Mouse (Mus musculus): ENCODE data around the gene Csnk2a1. TPM values are rescaled to one million over a fixed set of nuclear protein-coding genes. Genes with fewer than 3 reads are reported as not detected.

Csnk2a1 gene
- polyA plus RNA-seq, 1 experiment from 2014 or later = 62.4 TPM

GRCm38 (mm10) chr2:152323971-152324370, 97.3 kb downstream of the Csnk2a1 start:
- Histone ChIP-seq H3K27me3 (replicated peaks; ENCODE audit: insufficient read depth, low read length) (no peaks in the 10 kb centered on the region), H3K4me2 (replicated peaks; ENCODE audit: low read depth, low read length) (no peak overlapping the region), H3K4me3 (ENCODE audit: low read depth, low read length) (no peak overlapping the region), H3K36me3 (ENCODE audit: insufficient read depth, low read length) (peaks cover 37% of the 10 kb centered on the region), H3K27ac (ENCODE audit: low read length) (no peak overlapping the region), H3K9me3 (ENCODE audit: low read length) (no peaks in the 10 kb centered on the region), H3K9ac (replicated peaks; ENCODE audit: low read depth) (no peak overlapping the region), H3K4me1 (ENCODE audit: insufficient read depth, low read depth, low read length) (no peaks in the 10 kb centered on the region)
- ATAC-seq (no peak), DNase-seq (ENCODE audit: low spot score) (no peak)
- TF ChIP-seq EP300 (IDR thresholded peaks at IDR 0.05) = no peak
- no peak for TF ChIP-seq CTCF (IDR thresholded peaks at IDR 0.05)
- 95% methylated on average over 14 of the region's 14 CpGs for WGBS

- Histone ChIP-seq H3K27ac (ENCODE audit: low read length) (no peak overlapping the region), H3K27me3 (replicated peaks; ENCODE audit: insufficient read depth, low read length) (no peaks in the 10 kb centered on the region), H3K36me3 (ENCODE audit: insufficient read depth, low read length) (peaks cover 34% of the 10 kb centered on the region), H3K9ac (replicated peaks; ENCODE audit: low read depth) (no peak overlapping the region), H3K9me3 (ENCODE audit: low read length) (no peaks in the 10 kb centered on the region), H3K4me2 (replicated peaks; ENCODE audit: low read depth, low read length) (no peak overlapping the region), H3K4me3 (ENCODE audit: low read depth, low read length) (no peak overlapping the region), H3K4me1 (ENCODE audit: insufficient read depth, low read depth, low read length) (no peaks in the 10 kb centered on the region)
- WGBS = 81% methylated on average over 3 of the region's 3 CpGs
- no peak for DNase-seq (ENCODE audit: low spot score)
- TF ChIP-seq CTCF (IDR thresholded peaks at IDR 0.05) (no peak), EP300 (IDR thresholded peaks at IDR 0.05) (no peak)
- ATAC-seq = no peak
These were observed 98.2 kb downstream of the Csnk2a1 start for GRCm38 (mm10) chr2:152324842-152325241.

- Histone ChIP-seq H3K36me3 (ENCODE audit: insufficient read depth, low read length) (peaks cover 31% of the 10 kb centered on the region), H3K9me3 (ENCODE audit: low read length) (no peaks in the 10 kb centered on the region), H3K4me1 (ENCODE audit: insufficient read depth, low read depth, low read length) (peaks cover 7% of the 10 kb centered on the region; the same call in 1 of the 2 replicates), H3K4me2 (replicated peaks; ENCODE audit: low read depth, low read length) (no peak overlapping the region), H3K4me3 (ENCODE audit: low read depth, low read length) (no peak overlapping the region), H3K9ac (replicated peaks; ENCODE audit: low read depth) (no peak overlapping the region), H3K27me3 (replicated peaks; ENCODE audit: insufficient read depth, low read length) (no peaks in the 10 kb centered on the region), H3K27ac (ENCODE audit: low read length) (no peak overlapping the region)
- 92% methylated on average over 13 of the region's 13 CpGs for WGBS
- ATAC-seq (no peak), DNase-seq (ENCODE audit: low spot score) (no peak)
- TF ChIP-seq EP300 (IDR thresholded peaks at IDR 0.05) (no peak), CTCF (IDR thresholded peaks at IDR 0.05) (no peak)
These were observed 99.5 kb downstream of the Csnk2a1 start for GRCm38 (mm10) chr2:152326157-152326556.

DNA sequence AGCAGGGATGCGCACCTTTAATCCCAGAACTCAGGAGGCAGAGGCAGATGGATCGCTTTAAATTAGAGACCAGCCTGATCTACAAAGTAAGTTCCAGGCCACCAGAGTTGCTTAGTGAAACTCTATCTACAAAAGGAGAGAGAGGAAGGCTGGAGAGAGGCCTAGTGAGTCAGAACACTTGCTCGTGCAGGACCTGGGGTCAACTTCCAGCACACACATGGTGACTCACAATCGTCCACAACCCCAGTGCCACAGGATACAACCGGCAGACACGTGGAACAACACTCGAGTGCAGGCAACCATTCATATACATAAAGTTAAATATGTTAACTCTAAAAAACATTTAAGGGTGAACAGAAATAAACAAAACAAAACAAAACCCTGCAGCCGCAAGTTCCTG, 100.0 kb downstream of the Csnk2a1 start:
- Histone ChIP-seq H3K9me3 (ENCODE audit: low read length) (no peaks in the 10 kb centered on the region), H3K27me3 (replicated peaks; ENCODE audit: insufficient read depth, low read length) (no peaks in the 10 kb centered on the region), H3K27ac (ENCODE audit: low read length) (no peak overlapping the region), H3K36me3 (ENCODE audit: insufficient read depth, low read length) (peaks cover 31% of the 10 kb centered on the region), H3K4me3 (ENCODE audit: low read depth, low read length) (no peak overlapping the region), H3K4me1 (ENCODE audit: insufficient read depth, low read depth, low read length) (peaks cover 11% of the 10 kb centered on the region; the same call in 1 of the 2 replicates), H3K4me2 (replicated peaks; ENCODE audit: low read depth, low read length) (no peak overlapping the region), H3K9ac (replicated peaks; ENCODE audit: low read depth) (no peak overlapping the region)
- TF ChIP-seq EP300 (IDR thresholded peaks at IDR 0.05) (no peak), CTCF (IDR thresholded peaks at IDR 0.05) (no peak)
- DNase-seq (ENCODE audit: low spot score) = no peak
- WGBS = 86% methylated on average over 8 of the region's 8 CpGs
- no peak for ATAC-seq

DNA sequence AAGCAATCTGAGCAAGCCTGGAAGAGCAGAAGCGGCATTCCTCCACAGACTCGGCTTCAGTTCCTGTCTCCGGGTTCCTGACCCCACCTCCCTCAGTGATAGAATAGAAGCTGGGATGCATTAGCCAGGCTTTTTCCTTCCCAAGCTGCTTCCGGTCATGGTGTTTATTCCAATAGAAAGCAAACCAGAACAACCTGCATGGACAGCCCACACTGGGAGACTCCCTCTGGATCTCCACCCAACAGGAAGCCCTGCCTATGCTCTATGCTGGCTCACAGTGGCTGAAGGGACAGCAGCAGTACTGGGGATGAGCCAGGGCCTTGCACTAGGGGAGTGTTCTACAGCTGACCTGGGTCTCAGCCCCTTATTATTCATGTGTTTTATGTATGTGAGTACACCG, 101.3 kb downstream of the Csnk2a1 start:
- Histone ChIP-seq H3K27ac (ENCODE audit: low read length) (no peak overlapping the region), H3K9ac (replicated peaks; ENCODE audit: low read depth) (no peak overlapping the region), H3K4me3 (ENCODE audit: low read depth, low read length) (no peak overlapping the region), H3K4me2 (replicated peaks; ENCODE audit: low read depth, low read length) (no peak overlapping the region), H3K36me3 (ENCODE audit: insufficient read depth, low read length) (peaks cover 22% of the 10 kb centered on the region), H3K9me3 (ENCODE audit: low read length) (no peaks in the 10 kb centered on the region), H3K4me1 (ENCODE audit: insufficient read depth, low read depth, low read length) (peaks cover 11% of the 10 kb centered on the region; the same call in 1 of the 2 replicates), H3K27me3 (replicated peaks; ENCODE audit: insufficient read depth, low read length) (no peaks in the 10 kb centered on the region)
- ATAC-seq = peak; percentile 34
- 51% methylated on average over 5 of the region's 5 CpGs for WGBS
- DNase-seq (ENCODE audit: low spot score) = peak; percentile 61
- TF ChIP-seq EP300 (IDR thresholded peaks at IDR 0.05) (peak; percentile 78), CTCF (IDR thresholded peaks at IDR 0.05) (peak; percentile 38)

GRCm38 (mm10) chr2:152330858-152331423, 104.3 kb downstream of the Csnk2a1 start:
- Histone ChIP-seq H3K4me3 (ENCODE audit: low read depth, low read length) (0 out of 2 replicates have a peak overlapping the region, but pooled peaks have one; percentile 72), H3K9ac (replicated peaks; ENCODE audit: low read depth) (0 out of 2 replicates have a peak overlapping the region, but pooled peaks have one; percentile 73), H3K9me3 (ENCODE audit: low read length) (no peaks in the 10 kb centered on the region), H3K4me1 (ENCODE audit: insufficient read depth, low read depth, low read length) (peaks cover 11% of the 10 kb centered on the region; the same call in 1 of the 2 replicates), H3K4me2 (replicated peaks; ENCODE audit: low read depth, low read length) (peak overlapping the region; percentile 75), H3K27me3 (replicated peaks; ENCODE audit: insufficient read depth, low read length) (no peaks in the 10 kb centered on the region), H3K36me3 (ENCODE audit: insufficient read depth, low read length) (no peaks in the 10 kb centered on the region), H3K27ac (ENCODE audit: low read length) (no peak overlapping the region)
- TF ChIP-seq CTCF (IDR thresholded peaks at IDR 0.05) (no peak), EP300 (IDR thresholded peaks at IDR 0.05) (no peak)
- DNase-seq (ENCODE audit: low spot score) (no peak), ATAC-seq (no peak)
- WGBS = 37% methylated on average over 7 of the region's 7 CpGs

Other genes with a start within 250 kb of the Csnk2a1 start
- gene Fam110a, start 246.6 kb upstream of the Csnk2a1 start, polyA plus RNA-seq (2015; fragmentation: Nextera tagmentation; extraction: Ambion mirVana) = 34.8 and 36.3 TPM in 2 replicates
- gene Slc52a3, start 230.3 kb upstream of the Csnk2a1 start, polyA plus RNA-seq (2015; fragmentation: Nextera tagmentation; extraction: Ambion mirVana) = 26.0 and 26.7 TPM in 2 replicates
- gene Scrt2, start 145.3 kb upstream of the Csnk2a1 start, polyA plus RNA-seq (2015; fragmentation: Nextera tagmentation; extraction: Ambion mirVana) = not detected in 2 replicates
- gene Srxn1, start 121.3 kb upstream of the Csnk2a1 start, polyA plus RNA-seq (2015; fragmentation: Nextera tagmentation; extraction: Ambion mirVana) = 8.9 and 9.4 TPM in 2 replicates
- gene Tcf15, start 83.3 kb upstream of the Csnk2a1 start, polyA plus RNA-seq (2015; fragmentation: Nextera tagmentation; extraction: Ambion mirVana) = 2.0 and 3.6 TPM in 2 replicates
- gene Tbc1d20, start 67.0 kb downstream of the Csnk2a1 start, polyA plus RNA-seq (2015; fragmentation: Nextera tagmentation; extraction: Ambion mirVana) = 37.5 and 38.8 TPM in 2 replicates
- 67.9 and 74.4 TPM in 2 replicates for gene Rbck1, start 105.8 kb downstream of the Csnk2a1 start, polyA plus RNA-seq (2015; fragmentation: Nextera tagmentation; extraction: Ambion mirVana)
- 5.7 and 6.7 TPM in 2 replicates for gene Trib3, start 117.2 kb downstream of the Csnk2a1 start, polyA plus RNA-seq (2015; fragmentation: Nextera tagmentation; extraction: Ambion mirVana)
- not detected in 2 replicates for gene Nrsn2, start 149.8 kb downstream of the Csnk2a1 start, polyA plus RNA-seq (2015; fragmentation: Nextera tagmentation; extraction: Ambion mirVana)
- 3.5 and 3.9 TPM in 2 replicates for gene Sox12, start 171.2 kb downstream of the Csnk2a1 start, polyA plus RNA-seq (2015; fragmentation: Nextera tagmentation; extraction: Ambion mirVana)
- 17.3 TPM in 2 replicates for gene Zcchc3, start 188.2 kb downstream of the Csnk2a1 start, polyA plus RNA-seq (2015; fragmentation: Nextera tagmentation; extraction: Ambion mirVana)
- gene 6820408C15Rik, start 188.7 kb downstream of the Csnk2a1 start, polyA plus RNA-seq (2015; fragmentation: Nextera tagmentation; extraction: Ambion mirVana) = 10.7 and 14.6 TPM in 2 replicates
- not detected in 2 replicates for gene Defb23, start 237.8 kb downstream of the Csnk2a1 start, polyA plus RNA-seq (2015; fragmentation: Nextera tagmentation; extraction: Ambion mirVana)

Data from lung, postnatal 0 days (tissue).